Mouse (Mus musculus): ENCODE data around the gene Ebf4. TPM values are rescaled to one million over a fixed set of nuclear protein-coding genes. Genes with fewer than 3 reads are reported as not detected.
A peak's percentile ranks its signal among the peaks of the same experiment; 100 is the strongest.

Ebf4 gene
- total RNA-seq, 2 experiments from 2014 or later = 0.26 to 0.47 TPM

DNA sequence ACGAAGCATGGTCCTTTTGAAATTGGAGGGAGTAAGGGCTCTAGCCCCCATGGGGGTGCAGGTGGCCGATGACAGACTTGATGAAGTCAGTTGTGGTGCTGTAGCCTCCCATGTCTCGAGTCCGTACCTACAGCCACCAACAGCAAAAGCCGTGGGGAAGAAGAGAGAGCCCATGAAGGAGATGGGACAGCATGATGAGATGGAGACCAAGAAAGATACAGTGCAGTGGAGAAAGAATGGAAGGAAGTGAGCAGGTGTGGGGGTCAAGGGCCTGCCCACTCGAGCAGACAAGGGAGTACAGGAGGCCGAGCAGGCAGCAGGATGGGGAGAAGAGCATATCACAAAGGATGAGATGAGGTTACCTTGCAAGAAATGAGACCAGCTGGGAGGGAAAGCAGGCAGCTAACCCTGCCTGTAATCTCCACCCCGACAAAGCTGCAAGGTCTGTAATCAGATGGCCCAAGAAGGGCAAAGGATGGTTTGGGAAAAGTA lies 15.3 kb upstream of the Ebf4 start:
- TF ChIP-seq CTCF (IDR thresholded peaks at IDR 0.05) = no peak
- no peak for DNase-seq
- no peak overlapping the region for H3K27ac ChIP-seq
- intact Hi-C loops (cut with DNase I) = loop anchor here (10.0 kb wide), 1 partner anchor 475 kb away; the partner anchor contains the start of gene Stk35
- H3K4me3 ChIP-seq = no peak overlapping the region

- H3K4me3 ChIP-seq = no peak overlapping the region
- H3K27ac ChIP-seq = no peak overlapping the region
- no peak for DNase-seq
- no peak for TF ChIP-seq CTCF (IDR thresholded peaks at IDR 0.05)
- intact Hi-C loops (cut with DNase I) = no loop called here
Measured at GRCm38 (mm10) chr2:130280224-130280623, 14.7 kb upstream of the Ebf4 start.

- TF ChIP-seq CTCF (IDR thresholded peaks at IDR 0.05) = no peak
- H3K27ac ChIP-seq = no peak overlapping the region
- H3K4me3 ChIP-seq = no peak overlapping the region
- intact Hi-C loops (cut with DNase I) = no loop called here
- DNase-seq = no peak
Measured at GRCm38 (mm10) chr2:130280818-130281217, 14.2 kb upstream of the Ebf4 start.

DNA sequence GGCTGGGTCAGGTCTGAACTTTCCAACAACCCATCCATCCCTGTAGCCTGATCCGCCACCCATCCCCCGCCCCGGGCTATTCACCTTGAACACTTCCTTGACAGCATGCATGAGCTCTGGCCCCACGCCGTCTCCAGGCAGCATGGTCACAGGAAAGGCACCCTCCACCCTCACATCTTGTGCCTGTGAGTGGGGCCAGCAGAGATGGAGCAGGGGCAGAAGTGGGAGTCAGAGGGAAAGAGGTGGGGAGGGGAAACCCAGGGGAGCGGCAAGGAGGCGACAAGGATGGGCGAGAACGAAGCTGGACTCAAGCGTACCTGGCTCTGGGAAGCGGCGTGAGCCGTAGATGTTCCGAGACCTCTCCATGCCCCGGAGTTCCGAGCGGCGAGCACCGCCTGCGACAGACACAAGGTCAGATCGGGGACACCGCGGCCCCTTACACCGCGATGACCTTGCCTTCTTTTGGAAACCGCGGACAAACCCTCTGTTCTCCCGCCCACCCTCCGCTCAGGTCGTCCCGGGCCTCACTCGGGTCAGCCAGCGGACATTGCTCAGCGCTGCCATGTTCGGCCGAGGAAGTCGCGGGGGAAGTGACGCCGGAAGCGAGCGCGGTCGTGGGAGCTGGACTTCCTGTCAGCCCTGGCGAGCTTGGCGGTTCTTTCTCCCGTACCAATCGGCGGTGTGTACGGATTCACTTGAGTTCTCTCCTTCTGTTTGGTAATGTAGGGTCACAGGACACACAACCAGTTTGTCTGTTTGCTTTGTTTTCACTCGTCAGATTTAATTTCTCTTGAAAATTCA lies 10.9 kb upstream of the Ebf4 start, which contains the start of gene Idh3b:
TSS of gene Idh3b (minus strand) at position 694 of the 801 bp plus-strand sequence.
- no peak for TF ChIP-seq CTCF (IDR thresholded peaks at IDR 0.05)
- H3K27ac ChIP-seq = peak within 1 kb of the TSS; percentile 99
- H3K4me3 ChIP-seq = peak within 1 kb of the TSS; percentile 85
- intact Hi-C loops (cut with DNase I) = loop anchor here (1.0 to 2.0 kb wide), 2 partner anchors 10 to 105 kb away; partner anchors contain the start of genes Nop56 and Snrpb
- DNase-seq = peak; percentile 94

DNA sequence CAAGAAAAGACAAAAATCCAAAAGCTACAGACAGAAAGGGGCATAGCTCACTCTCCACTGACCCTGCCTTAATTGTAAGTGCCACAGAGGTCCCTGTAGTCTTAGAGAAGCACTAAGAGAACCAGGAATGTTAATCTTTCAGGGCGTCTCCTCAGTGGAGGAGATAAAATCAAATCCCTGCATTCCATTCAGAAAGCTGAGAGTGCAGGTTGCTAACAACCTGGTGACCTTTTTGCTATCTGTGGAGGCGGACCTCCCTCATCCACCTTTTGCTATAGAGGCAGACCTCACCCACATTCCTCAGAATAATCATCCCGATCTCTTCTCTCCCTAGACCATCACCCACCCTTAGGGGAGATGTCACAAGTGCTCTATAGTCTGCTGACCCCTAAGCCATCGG lies 5.9 kb upstream of the Ebf4 start:
- intact Hi-C loops (cut with DNase I) = loop anchor here (5.0 kb wide), 1 partner anchor 133 kb away; the partner anchor contains the start of genes Pced1a and Vps16
- Histone ChIP-seq H3K27ac (no peak overlapping the region), H3K4me3 (no peak overlapping the region)
- no peak for TF ChIP-seq CTCF (IDR thresholded peaks at IDR 0.05)
- DNase-seq = no peak

- peak; percentile 47 for DNase-seq
- intact Hi-C loops (cut with DNase I) = loop anchor here (1.0 to 5.0 kb wide), 2 partner anchors 71 to 120 kb away; no protein-coding TSS in a partner anchor
- peak overlapping the region; percentile 33; the same call in 1 of the 2 replicates for H3K4me3 ChIP-seq
- peak; percentile 93 for TF ChIP-seq CTCF (IDR thresholded peaks at IDR 0.05)
- no peak overlapping the region for H3K27ac ChIP-seq
Measured at GRCm38 (mm10) chr2:130291434-130291833, 3.5 kb upstream of the Ebf4 start.

GRCm38 (mm10) chr2:130293009-130293408 lies 2.0 kb upstream of the Ebf4 start:
- DNase-seq = no peak
- no peak for TF ChIP-seq CTCF (IDR thresholded peaks at IDR 0.05)
- Histone ChIP-seq H3K27ac (no peak overlapping the region), H3K4me3 (no peak overlapping the region)
- intact Hi-C loops (cut with DNase I) = loop anchor here (5.0 kb wide), 1 partner anchor 69 kb away; no protein-coding TSS in a partner anchor

- TF ChIP-seq CTCF (IDR thresholded peaks at IDR 0.05) = no peak
- Histone ChIP-seq H3K27ac (no peak overlapping the region), H3K4me3 (peak overlapping the region; percentile 2; the same call in 1 of the 2 replicates)
- no peak for DNase-seq
- intact Hi-C loops (cut with DNase I) = loop anchor here (5.0 kb wide), 1 partner anchor 69 kb away; no protein-coding TSS in a partner anchor
Measured at GRCm38 (mm10) chr2:130293486-130293885, 1.5 kb upstream of the Ebf4 start.

DNA sequence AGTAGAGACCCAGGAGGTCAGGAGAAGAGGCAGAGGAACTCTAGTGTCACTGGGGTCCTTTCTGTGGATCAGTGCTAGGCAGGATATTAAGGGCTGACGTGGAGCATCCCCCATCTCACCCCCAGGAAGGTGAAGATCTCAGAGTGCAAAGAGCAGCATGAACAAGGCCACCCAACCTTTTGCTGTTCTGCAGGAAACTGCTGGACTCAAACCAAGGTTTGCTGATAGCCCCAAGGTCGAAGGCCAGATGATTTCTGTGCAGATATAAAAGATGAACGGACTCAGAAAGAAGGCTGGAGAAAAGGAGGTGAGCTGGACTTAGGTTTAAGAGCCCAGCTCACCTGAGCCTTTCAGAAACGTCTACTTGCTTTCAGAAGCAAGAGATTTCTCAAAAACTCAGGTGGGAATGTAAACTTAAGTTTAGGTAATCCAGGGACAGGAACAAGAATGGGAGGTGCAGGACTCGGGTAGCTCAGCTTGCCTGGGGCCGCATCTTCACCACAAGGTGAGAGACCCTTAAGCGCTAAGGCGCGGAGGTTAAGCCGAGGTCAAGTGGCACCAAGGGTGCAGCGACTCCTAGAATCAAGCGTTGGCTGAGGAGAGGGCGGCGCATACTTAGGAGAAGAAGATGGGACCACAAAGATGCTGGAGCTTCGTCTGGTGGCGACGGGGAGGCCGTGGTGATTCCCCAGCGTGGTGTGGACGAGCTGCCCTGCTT lies 592 bp upstream of the Ebf4 start:
- intact Hi-C loops (cut with DNase I) = loop anchor here (5.0 kb wide), 1 partner anchor 68 kb away; no protein-coding TSS in a partner anchor
- H3K27ac ChIP-seq = peak overlapping the region; percentile 58
- H3K4me3 ChIP-seq = peak overlapping the region; percentile 81
- no peak for TF ChIP-seq CTCF (IDR thresholded peaks at IDR 0.05)
- no peak for DNase-seq

DNA sequence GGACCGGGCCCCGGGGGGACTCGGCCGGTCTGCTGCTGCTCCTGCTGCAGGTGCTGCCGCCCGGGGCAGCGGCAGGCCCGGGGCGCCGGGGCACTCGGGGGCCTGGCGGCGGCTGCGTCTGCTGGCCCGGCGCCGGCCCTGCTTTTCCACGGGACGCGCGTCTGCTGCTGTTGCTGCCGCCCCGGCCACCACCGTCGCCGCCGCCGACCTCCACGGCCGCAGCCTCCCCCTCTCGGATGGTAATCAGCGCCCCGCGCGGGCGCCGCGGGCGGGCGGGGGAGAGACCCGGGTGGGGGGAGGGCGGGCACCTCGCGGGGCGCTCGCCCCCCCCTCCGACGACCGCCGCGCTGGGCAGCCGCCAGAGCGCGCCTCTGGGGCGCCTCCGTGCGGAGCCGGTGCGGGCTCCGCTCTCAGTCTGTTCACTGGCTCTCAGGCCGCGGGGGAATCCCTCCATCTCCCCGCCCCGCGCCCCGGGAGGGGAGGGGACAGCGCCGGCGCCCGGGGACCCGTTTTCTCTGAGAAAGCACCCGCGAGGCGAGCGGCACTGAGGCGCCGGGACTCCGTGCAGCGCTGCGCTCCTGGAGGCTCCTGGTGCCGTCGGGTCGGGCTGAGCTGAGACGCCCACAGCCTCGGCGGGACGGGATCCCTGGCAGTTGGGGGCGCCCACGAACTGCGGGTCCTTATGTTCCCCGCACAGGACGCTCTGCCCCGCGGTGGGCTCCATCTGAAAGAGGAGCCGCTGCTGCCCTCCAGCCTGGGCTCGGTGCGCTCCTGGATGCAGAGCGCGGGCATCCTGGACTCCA lies 563 bp downstream of the Ebf4 start:
- TF ChIP-seq CTCF (IDR thresholded peaks at IDR 0.05) = peak; percentile 23; the same call in 1 of the 2 replicates
- peak overlapping the region; percentile 81 for H3K4me3 ChIP-seq
- intact Hi-C loops (cut with DNase I) = no loop called here
- peak; percentile 55 for DNase-seq
- peak overlapping the region; percentile 16; the same call in 1 of the 2 replicates for H3K27ac ChIP-seq

- intact Hi-C loops (cut with DNase I) = no loop called here
- Histone ChIP-seq H3K4me3 (peak overlapping the region; percentile 81), H3K27ac (no peak overlapping the region)
- no peak for TF ChIP-seq CTCF (IDR thresholded peaks at IDR 0.05)
- no peak for DNase-seq
Measured at GRCm38 (mm10) chr2:130296134-130296745, 1.3 kb downstream of the Ebf4 start.

Data from gastrocnemius, adult 2 months (tissue).